22 mouse cellular contexts compared by ENCODE assay signal in genomic region chr1:152347946-152348345, GRCm38 (mm10). TPM values are rescaled to one million over a fixed set of nuclear protein-coding genes. Genes with fewer than 3 reads are reported as not detected.
DNase-seq lines count a peak whose midpoint lies in the region; ATAC-seq lines count a peak whose summit lies in the region.
"Had no signal": no experiment of that assay in that cellular context is flagged by ENCODE, and none has a peak within 500 bp of the region (broad histone marks: within the 10 kb centered on the region; RNA-seq: fewer than 3 reads in every experiment).

No protein-coding gene starts in this region.

- peak; percentile 21 for DNase-seq in gastrocnemius, postnatal 14 days
- DNase-seq in gastrocnemius, postnatal 4 days (ENCODE audit: low spot score in 2 of 2) = no peak
- DNase-seq in brain, adult 2 months (ENCODE audit: low read depth, low spot score) = peak; percentile 97
- peak; percentile 80 for DNase-seq in cerebellum, adult 8-10 months
- peak; percentile 38 to 39 for DNase-seq in heart, postnatal 10 days
- no peak for DNase-seq in hindbrain, embryonic 11.5 days (ENCODE audit: low spot score)
- DNase-seq in layer of hippocampus, adult 9-11 months = no peak
- DNase-seq: adrenal gland, postnatal 25 days; embryo, embryonic 11 days; kidney, adult 11 months; kidney, postnatal 10 days; thymus, postnatal 14 days had no signal

- H3K4me2 ChIP-seq in hindbrain, embryonic 11.5 days (replicated peaks; ENCODE audit: low read depth, low read length) = no peak overlapping the region
- H3K4me2 ChIP-seq: embryonic facial prominence, embryonic 15.5 days; forebrain, embryonic 12.5 days; limb, embryonic 13.5 days; liver, embryonic 15.5 days; midbrain, embryonic 15.5 days had no signal

- H3K27ac ChIP-seq in hindbrain, embryonic 11.5 days (ENCODE audit: low read depth, low read length) = no peak overlapping the region
- H3K27ac ChIP-seq: embryonic facial prominence, embryonic 15.5 days; forebrain, embryonic 12.5 days; left cerebral cortex, adult 2 months; limb, embryonic 13.5 days; liver, embryonic 15.5 days; midbrain, embryonic 15.5 days had no signal

- H3K4me3 ChIP-seq in hindbrain, embryonic 11.5 days (ENCODE audit: low read depth, low read length) = no peak overlapping the region
- H3K4me3 ChIP-seq: embryonic facial prominence, embryonic 15.5 days; forebrain, embryonic 12.5 days; left cerebral cortex, adult 2 months; limb, embryonic 13.5 days; liver, embryonic 15.5 days; midbrain, embryonic 15.5 days had no signal

- intact Hi-C loops in gastrocnemius, postnatal 14 days (cut with DNase I; ENCODE audit: low total_unique reads) = no loop called here
- intact Hi-C loops in heart, postnatal 10 days (cut with DNase I) = no loop called here

- no peak overlapping the region for H3K9ac ChIP-seq in hindbrain, embryonic 11.5 days (ENCODE audit: low read depth, low read length)
- H3K9ac ChIP-seq: embryonic facial prominence, embryonic 15.5 days; forebrain, embryonic 12.5 days; limb, embryonic 13.5 days; liver, embryonic 15.5 days; midbrain, embryonic 15.5 days had no signal

- no peaks in the 10 kb centered on the region for H3K9me3 ChIP-seq in hindbrain, embryonic 11.5 days (ENCODE audit: control insufficient read depth, low read length)
- H3K9me3 ChIP-seq: embryonic facial prominence, embryonic 15.5 days; forebrain, embryonic 12.5 days; limb, embryonic 13.5 days; liver, embryonic 15.5 days; midbrain, embryonic 15.5 days had no signal

- no peaks in the 10 kb centered on the region for H3K4me1 ChIP-seq in hindbrain, embryonic 11.5 days (replicated peaks; ENCODE audit: control insufficient read depth, insufficient read depth, low read length)
- H3K4me1 ChIP-seq: forebrain, embryonic 12.5 days; limb, embryonic 13.5 days; liver, embryonic 15.5 days; midbrain, embryonic 15.5 days had no signal

- H3K36me3 ChIP-seq in hindbrain, embryonic 11.5 days (ENCODE audit: control insufficient read depth, insufficient read depth, low read length) = no peaks in the 10 kb centered on the region
- H3K36me3 ChIP-seq: embryonic facial prominence, embryonic 15.5 days; forebrain, embryonic 12.5 days; limb, embryonic 13.5 days; liver, embryonic 15.5 days; midbrain, embryonic 15.5 days had no signal

- no peaks in the 10 kb centered on the region for H3K27me3 ChIP-seq in hindbrain, embryonic 11.5 days (ENCODE audit: control insufficient read depth, insufficient read depth, low read length)
- H3K27me3 ChIP-seq: embryonic facial prominence, embryonic 15.5 days; forebrain, embryonic 12.5 days; limb, embryonic 13.5 days; liver, embryonic 15.5 days; midbrain, embryonic 15.5 days had no signal

- no peak for ATAC-seq in hindbrain, embryonic 11.5 days (ENCODE audit: low FRiP score)
- ATAC-seq: hindbrain, embryonic 16.5 days; lung, postnatal 0 days; midbrain, embryonic 15.5 days had no signal

RNA-seq across cellular contexts. Expression of gene Tsen15, which starts 38.5 kb away (rescaled TPM):
- 10 to 100 TPM; 11.0 to 14.4 TPM for total RNA-seq in gastrocnemius, postnatal 14 days (2021)
- 10 to 100 TPM; 23.5 to 24.4 TPM for total RNA-seq in gastrocnemius, postnatal 4 days (2021)
- 10 to 100 TPM; 16.3 to 22.1 TPM for total RNA-seq in heart, postnatal 10 days (2021)
- 51.0 and 54.2 TPM in 2 replicates for polyA plus RNA-seq in hindbrain, embryonic 11.5 days (2014; fragmentation: Nextera tagmentation; extraction: Ambion mirVana)

RNA-seq across cellular contexts. Expression of gene Colgalt2, which starts 51.7 kb away (rescaled TPM):
- 1 to 10 TPM; 4.1 TPM for total RNA-seq in gastrocnemius, postnatal 14 days (2021)
- total RNA-seq in gastrocnemius, postnatal 4 days (2021) = 1 to 10 TPM; 5.4 to 5.5 TPM
- total RNA-seq in heart, postnatal 10 days (2021) = 1 to 10 TPM; 5.1 to 5.9 TPM
- 1.7 and 2.7 TPM in 2 replicates for polyA plus RNA-seq in hindbrain, embryonic 11.5 days (2014; fragmentation: Nextera tagmentation; extraction: Ambion mirVana)
- total RNA-seq: megakaryocyte, adult 5-6 weeks; neutrophil, adult 5-6 weeks had no signal

Comparison
In these comparisons a context has a peak if more than half of its experiments do, and no peak if none do; other contexts are left out.
1. DNase-seq: peak in gastrocnemius, postnatal 14 days (single experiment), brain, adult 2 months (single experiment), cerebellum, adult 8-10 months (single experiment) and heart, postnatal 10 days (2 of 2); none in gastrocnemius, postnatal 4 days (0 of 2), hindbrain, embryonic 11.5 days (single experiment) and layer of hippocampus, adult 9-11 months (single experiment).